In genomic region chr1:57996133-57996615, GRCm38 (mm10) we compare ENCODE assay signal across 8 mouse cellular contexts. TPM values are rescaled to one million over a fixed set of nuclear protein-coding genes. Genes with fewer than 3 reads are reported as not detected.
A peak's percentile ranks its signal among the peaks of the same experiment; 100 is the strongest.
DNase-seq lines count a peak whose midpoint lies in the region; ATAC-seq and TF ChIP-seq lines count a peak whose summit lies in the region.

No protein-coding gene starts in this region.

- no peaks in the 10 kb centered on the region; the same call in 1 of the 2 replicates for H3K36me3 ChIP-seq in thymus, adult 2 months (ENCODE audit: control insufficient read depth, insufficient read depth, low read length)
- peaks cover 7% of the 10 kb centered on the region; the same call in 1 of the 2 replicates for H3K36me3 ChIP-seq in limb, embryonic 13.5 days
- no peaks in the 10 kb centered on the region for H3K36me3 ChIP-seq in neural tube, embryonic 15.5 days

- peak; percentile 45 for ATAC-seq in limb, embryonic 13.5 days (ENCODE audit: low FRiP score, low read depth)
- ATAC-seq in neural tube, embryonic 15.5 days (ENCODE audit: low FRiP score), result peak; percentile 43; the same call in 1 of the 2 replicates

- peaks cover 9% of the 10 kb centered on the region for H3K4me1 ChIP-seq in thymus, adult 2 months (replicated peaks; ENCODE audit: control insufficient read depth, insufficient read depth, low read length)
- peaks cover 17% of the 10 kb centered on the region for H3K4me1 ChIP-seq in limb, embryonic 13.5 days
- H3K4me1 ChIP-seq in neural tube, embryonic 15.5 days, result peaks cover 7% of the 10 kb centered on the region

- under 1% methylated on average over 29 of the region's 29 CpGs for WGBS in thymus, adult 2 months
- under 1% methylated on average over 29 of the region's 29 CpGs for WGBS in limb, embryonic 13.5 days
- WGBS in neural tube, embryonic 15.5 days, result under 1% methylated on average over 29 of the region's 29 CpGs

- H3K27ac ChIP-seq in thymus, adult 2 months (ENCODE audit: control insufficient read depth, insufficient read depth, low read length), result no peak overlapping the region
- H3K27ac ChIP-seq in limb, embryonic 13.5 days, result peak overlapping the region; percentile 61; the same call in 1 of the 2 replicates
- no peak overlapping the region for H3K27ac ChIP-seq in neural tube, embryonic 15.5 days (replicated peaks)

- peak; percentile 3 for DNase-seq in adrenal gland, postnatal 25 days
- DNase-seq in adrenal gland, adult 18-20 months (ENCODE audit: low spot score in 2 of 2), result no peak
- no peak for DNase-seq in thymus, adult 2 months
- DNase-seq in thymus, adult 18-20 months, result no peak
- no peak for DNase-seq in embryo, embryonic 10 days (ENCODE audit: low spot score)
- DNase-seq in urinary bladder, adult 18-20 months (ENCODE audit: low spot score in 2 of 2), result no peak

- peak overlapping the region; percentile 90 for H3K4me2 ChIP-seq in limb, embryonic 13.5 days (replicated peaks)
- peak overlapping the region; percentile 98 for H3K4me2 ChIP-seq in neural tube, embryonic 15.5 days

- H3K27me3 ChIP-seq in thymus, adult 2 months (ENCODE audit: control insufficient read depth, insufficient read depth, low read length), result no peaks in the 10 kb centered on the region
- no peaks in the 10 kb centered on the region for H3K27me3 ChIP-seq in limb, embryonic 13.5 days
- no peaks in the 10 kb centered on the region for H3K27me3 ChIP-seq in neural tube, embryonic 15.5 days (replicated peaks)

- no peaks in the 10 kb centered on the region for H3K9me3 ChIP-seq in limb, embryonic 13.5 days
- no peaks in the 10 kb centered on the region for H3K9me3 ChIP-seq in neural tube, embryonic 15.5 days (replicated peaks)

- H3K4me3 ChIP-seq in thymus, adult 2 months (ENCODE audit: control insufficient read depth, insufficient read depth, low read length), result peak overlapping the region; percentile 74
- peak overlapping the region; percentile 93 for H3K4me3 ChIP-seq in limb, embryonic 13.5 days
- peak overlapping the region; percentile 91 for H3K4me3 ChIP-seq in neural tube, embryonic 15.5 days (replicated peaks)

- TF ChIP-seq POLR2A in thymus, adult 2 months (IDR thresholded peaks at IDR 0.05; ENCODE audit: control insufficient read depth, extremely low read depth, insufficient read depth, low read length, poor library complexity), result 0 out of 2 replicates have a peak, but pooled peaks have one; percentile 3

- TF ChIP-seq CTCF in thymus, adult 2 months (IDR thresholded peaks at IDR 0.05; ENCODE audit: borderline replicate concordance, control insufficient read depth, extremely low read depth, insufficient read depth, low read length, poor library complexity), result no peak; the same call in 1 of the 2 replicates

- peak overlapping the region; percentile 79 for H3K9ac ChIP-seq in limb, embryonic 13.5 days
- peak overlapping the region; percentile 50 for H3K9ac ChIP-seq in neural tube, embryonic 15.5 days (replicated peaks)

RNA-seq across cellular contexts. Expression of gene Sgo2a, which starts 0.4 kb away (rescaled TPM):
- 2.1 and 2.2 TPM in 2 replicates for total RNA-seq in adrenal gland, postnatal 25 days (2021)
- under 1 TPM; 0.30 to 0.67 TPM for total RNA-seq in adrenal gland, adult 18-20 months (2021)
- polyA plus RNA-seq in thymus, adult 2 months (2012; rRNA removed), result 3.6 and 4.9 TPM in 2 replicates
- polyA plus RNA-seq in limb, embryonic 13.5 days (2015; fragmentation: Nextera tagmentation; extraction: Ambion mirVana), result 19.7 and 20.2 TPM in 2 replicates
- polyA plus RNA-seq in neural tube, embryonic 15.5 days (2015; fragmentation: Nextera tagmentation; extraction: Ambion mirVana), result 2.3 and 5.0 TPM in 2 replicates

RNA-seq across cellular contexts. Expression of gene Kctd18, which starts 22.6 kb away (rescaled TPM):
- total RNA-seq in adrenal gland, postnatal 25 days (2021), result 15.8 and 24.0 TPM in 2 replicates
- 10 to 100 TPM; 10.4 to 13.7 TPM for total RNA-seq in adrenal gland, adult 18-20 months (2021)
- polyA plus RNA-seq in thymus, adult 2 months (2012; rRNA removed), result 17.7 and 18.1 TPM in 2 replicates
- polyA plus RNA-seq in limb, embryonic 13.5 days (2015; fragmentation: Nextera tagmentation; extraction: Ambion mirVana), result 23.5 and 24.2 TPM in 2 replicates
- 24.8 and 25.4 TPM in 2 replicates for polyA plus RNA-seq in neural tube, embryonic 15.5 days (2015; fragmentation: Nextera tagmentation; extraction: Ambion mirVana)

RNA-seq across cellular contexts. Expression of gene Aox1, which starts 33.6 kb away (rescaled TPM):
- 31.1 and 43.5 TPM in 2 replicates for total RNA-seq in adrenal gland, postnatal 25 days (2021)
- total RNA-seq in adrenal gland, adult 18-20 months (2021), result 10 to 100 TPM; 54.0 to 59.3 TPM
- 2.1 and 2.4 TPM in 2 replicates for polyA plus RNA-seq in thymus, adult 2 months (2012; rRNA removed)
- 0.36 and 0.38 TPM in 2 replicates for polyA plus RNA-seq in limb, embryonic 13.5 days (2015; fragmentation: Nextera tagmentation; extraction: Ambion mirVana)
- 0.22 TPM in 2 replicates for polyA plus RNA-seq in neural tube, embryonic 15.5 days (2015; fragmentation: Nextera tagmentation; extraction: Ambion mirVana)
